Mouse (Mus musculus): Measurements from ENCODE around the gene Nlrp6.
"Not testable (repeated sequence)": the region's sequence is repeated elsewhere in the genome, so short reads cannot be mapped to it uniquely, and the experiment has no call there.

Gene Nlrp6

GRCm38 (mm10) chr7:140949255-140949654, 28.6 kb downstream of the Nlrp6 start:
- no peak for DNase-seq (ENCODE audit: extremely low read depth, low read depth, low spot score)

DNA sequence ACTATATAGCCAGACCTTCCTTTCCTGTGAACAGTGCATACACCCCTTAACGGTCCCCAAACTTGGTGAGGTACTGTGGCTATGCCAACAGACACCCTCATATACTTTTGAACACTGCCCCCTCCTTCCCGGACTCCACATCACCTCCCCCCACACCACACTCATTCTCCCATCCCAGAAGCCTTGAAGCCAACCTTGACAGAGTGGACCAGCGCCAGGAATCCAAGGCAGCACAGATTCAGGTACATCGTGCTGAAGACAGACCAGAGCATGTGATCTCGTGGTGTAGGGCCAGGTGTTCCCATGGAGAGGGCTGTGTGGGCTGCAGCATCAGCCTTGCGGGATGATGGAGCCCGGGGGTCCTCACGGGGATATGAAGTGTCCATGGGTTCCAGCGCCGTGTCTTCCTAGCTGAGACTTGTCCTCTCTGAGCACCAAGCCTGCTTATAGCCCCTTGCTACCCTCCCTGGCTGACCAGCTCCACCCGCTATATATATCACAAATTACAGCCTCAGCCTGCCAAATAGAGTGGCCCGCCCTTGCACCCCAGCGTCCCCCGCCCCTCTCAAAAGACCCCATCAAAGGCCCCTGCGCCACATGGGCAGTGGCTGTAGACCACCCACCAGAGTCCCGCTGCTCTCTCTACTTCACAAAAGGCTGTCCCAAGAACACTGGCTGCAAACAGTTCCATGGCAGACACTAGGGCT, 29.3 kb downstream of the Nlrp6 start, which contains the start of gene Ifitm5:
Gene Ifitm5 (minus strand): TSS at position 468 of the 707 bp plus-strand sequence.
- no peak for DNase-seq (ENCODE audit: extremely low read depth, low read depth, low spot score)

DNA sequence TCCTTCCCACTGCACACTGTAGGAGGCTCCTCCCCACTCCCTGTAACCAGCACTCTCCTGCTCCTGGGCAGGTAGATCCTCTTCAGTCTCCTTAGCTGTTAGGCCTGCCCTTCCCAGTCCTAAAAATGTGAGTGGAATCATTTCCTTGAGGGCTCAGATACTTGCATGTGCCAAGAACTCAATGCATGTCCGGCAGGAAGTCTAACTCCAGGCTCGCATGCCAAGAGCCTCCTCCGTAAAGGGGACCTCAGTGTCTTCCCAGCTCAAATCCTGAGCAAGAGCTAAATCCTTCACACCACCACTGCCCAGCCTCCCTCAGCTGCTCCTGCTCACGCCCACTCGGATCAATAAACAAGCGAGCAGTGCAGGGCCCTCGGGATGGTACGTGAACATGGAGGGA, 30.3 kb downstream of the Nlrp6 start:
- DNase-seq (ENCODE audit: extremely low read depth, low read depth, low spot score): no peak

DNA sequence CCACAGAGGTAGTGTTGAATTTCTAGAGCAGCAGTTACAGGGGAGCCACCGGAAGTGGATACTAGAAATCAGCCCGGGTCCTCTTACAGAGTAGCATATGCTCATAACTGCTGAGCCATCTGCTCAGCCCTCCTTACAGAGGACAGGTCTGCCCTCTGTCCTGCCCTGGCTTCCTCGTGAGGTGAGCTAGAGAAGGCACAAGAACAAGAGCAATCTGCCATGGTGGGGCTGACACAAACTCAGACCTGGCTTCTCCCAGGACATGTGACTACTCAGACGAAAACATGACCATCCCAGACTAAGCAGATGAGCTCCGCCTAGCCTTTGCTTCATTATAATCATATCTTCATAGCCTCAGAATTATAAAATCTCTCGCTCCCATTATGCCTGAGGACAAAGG, 31.1 kb downstream of the Nlrp6 start:
- DNase-seq (ENCODE audit: extremely low read depth, low read depth, low spot score): no peak

- DNase-seq (ENCODE audit: extremely low read depth, low read depth, low spot score): no peak
These were observed 31.7 kb downstream of the Nlrp6 start for GRCm38 (mm10) chr7:140952441-140952840.

DNA sequence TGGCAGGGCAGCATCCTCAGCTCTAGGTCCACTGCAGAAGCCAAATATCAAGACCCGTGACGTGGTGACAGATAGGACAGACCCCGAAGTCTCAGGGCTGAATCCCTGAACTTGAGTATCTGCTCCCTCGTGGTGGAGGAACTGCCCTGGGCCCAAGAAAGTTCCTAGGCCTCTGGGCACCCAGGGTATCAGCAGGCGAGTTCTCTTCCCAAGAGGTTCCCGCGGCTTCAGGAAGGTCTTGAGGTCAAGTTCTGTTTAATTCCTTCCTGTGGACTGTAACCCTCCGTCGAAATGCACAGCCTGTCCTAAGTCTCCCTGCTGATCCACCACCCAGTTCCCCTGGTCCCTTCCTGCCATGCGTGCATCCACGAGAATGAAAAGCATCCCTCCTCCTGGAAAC, 32.4 kb downstream of the Nlrp6 start:
- no peak for DNase-seq (ENCODE audit: extremely low read depth, low read depth, low spot score)

GRCm38 (mm10) chr7:140953800-140954732, 33.4 kb downstream of the Nlrp6 start:
- no peak for DNase-seq (ENCODE audit: extremely low read depth, low read depth, low spot score)

- no peak for DNase-seq (ENCODE audit: extremely low read depth, low read depth, low spot score)
These were observed 34.0 kb downstream of the Nlrp6 start for GRCm38 (mm10) chr7:140954733-140955071.

- DNase-seq (ENCODE audit: extremely low read depth, low read depth, low spot score): no peak
These were observed 34.6 kb downstream of the Nlrp6 start for GRCm38 (mm10) chr7:140955342-140955741.

DNA sequence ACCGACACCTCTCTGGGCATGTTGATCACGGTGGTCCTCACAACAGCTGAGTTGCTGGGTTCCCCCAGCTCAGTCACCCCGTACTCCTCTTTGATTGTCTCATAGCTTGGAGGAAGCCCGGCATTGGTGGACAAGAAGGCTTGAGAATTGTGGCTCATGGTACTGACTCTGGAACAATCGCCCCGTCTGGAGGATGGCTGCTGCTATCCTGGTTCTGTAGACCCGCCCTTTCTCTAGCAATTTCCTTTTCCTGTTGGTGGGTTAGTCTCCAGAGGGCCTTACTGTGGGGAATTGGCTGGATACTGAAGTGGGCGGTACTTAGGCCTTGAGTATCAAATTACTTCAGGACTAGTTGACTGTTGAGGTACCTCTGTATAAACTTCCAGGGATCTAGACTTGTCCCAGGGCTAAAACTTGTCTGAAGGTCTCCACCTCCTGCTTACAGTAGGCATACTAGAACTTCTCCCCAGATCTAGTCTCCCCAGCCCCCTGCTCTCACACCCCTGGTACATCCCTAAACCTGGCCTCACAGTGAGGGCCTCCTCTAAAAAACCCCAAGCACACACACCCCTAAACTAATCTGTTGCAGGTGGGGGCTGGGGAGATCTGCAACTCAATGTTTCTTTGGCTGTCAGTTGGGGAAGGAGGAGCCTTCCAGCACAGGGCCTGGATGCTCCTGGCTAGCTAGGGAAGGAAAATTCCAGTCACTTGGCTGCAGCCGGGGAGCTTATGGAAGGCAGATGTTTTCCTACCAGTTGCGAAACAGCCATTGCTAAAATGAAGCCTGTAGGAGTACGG, 35.3 kb downstream of the Nlrp6 start, which contains the start of the genes Gm45717 and Ifitm2:
Gene Gm45717 (minus strand): TSS at position 180 of the 798 bp plus-strand sequence.
Gene Ifitm2 (minus strand): TSS at position 230 of the 798 bp plus-strand sequence.
- peak; percentile 95 for DNase-seq (ENCODE audit: extremely low read depth, low read depth, low spot score)

DNA sequence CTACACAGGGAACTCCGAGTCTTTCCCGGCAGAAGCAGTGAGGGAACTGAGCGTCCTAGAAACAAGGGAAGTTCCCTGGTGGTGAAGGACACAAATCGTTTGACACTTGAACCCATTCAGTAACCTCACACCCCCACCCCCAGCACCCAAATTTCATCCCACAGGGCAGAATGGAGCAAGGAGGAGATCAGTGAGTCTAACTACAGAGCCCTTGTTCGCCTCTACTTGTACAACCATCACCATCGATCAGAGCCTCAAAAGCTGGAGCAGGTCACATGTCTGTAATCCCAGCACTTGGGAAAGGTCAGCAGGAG, 35.8 kb downstream of the Nlrp6 start:
- DNase-seq (ENCODE audit: extremely low read depth, low read depth, low spot score): no peak

- no peak for DNase-seq (ENCODE audit: extremely low read depth, low read depth, low spot score)
These were observed 38.6 kb downstream of the Nlrp6 start for GRCm38 (mm10) chr7:140959181-140959901.

- DNase-seq (ENCODE audit: extremely low read depth, low read depth, low spot score): no peak
These were observed 39.3 kb downstream of the Nlrp6 start for GRCm38 (mm10) chr7:140960026-140960425.

- no peak for DNase-seq (ENCODE audit: extremely low read depth, low read depth, low spot score)
These were observed 40.7 kb downstream of the Nlrp6 start for GRCm38 (mm10) chr7:140961416-140961815.

DNA sequence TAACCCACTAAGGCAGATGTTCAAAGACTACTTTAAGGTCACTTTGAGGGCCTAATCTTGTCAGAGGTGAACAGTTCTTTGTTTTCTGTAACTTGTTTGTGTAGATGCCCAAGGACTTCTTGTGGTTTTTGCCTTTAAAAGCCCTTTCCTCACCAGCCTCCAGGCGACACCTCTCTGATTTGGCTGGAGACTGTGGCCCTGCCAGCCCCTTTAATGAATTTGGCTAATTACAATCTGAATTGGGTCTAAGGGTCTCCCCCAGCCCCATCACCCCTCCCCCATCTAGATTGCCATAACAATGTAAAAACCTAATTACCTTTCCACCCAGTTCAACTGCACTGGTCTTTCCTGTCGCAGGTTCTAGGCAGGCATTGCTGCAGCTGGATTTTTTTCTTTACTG, 42.0 kb downstream of the Nlrp6 start:
- DNase-seq (ENCODE audit: extremely low read depth, low read depth, low spot score): no peak

GRCm38 (mm10) chr7:140966921-140967320, 46.2 kb downstream of the Nlrp6 start, which contains the start of gene Ifitm1:
Gene Ifitm1, plus strand, starts transcription at chr7:140967221.
- no peak for DNase-seq (ENCODE audit: extremely low read depth, low read depth, low spot score)

- no peak for DNase-seq (ENCODE audit: extremely low read depth, low read depth, low spot score)
These were observed 47.3 kb downstream of the Nlrp6 start for GRCm38 (mm10) chr7:140967862-140968591.

- not testable (repeated sequence) for DNase-seq (ENCODE audit: extremely low read depth, low read depth, low spot score)
These were observed 48.0 kb downstream of the Nlrp6 start for GRCm38 (mm10) chr7:140968710-140969109.

DNA sequence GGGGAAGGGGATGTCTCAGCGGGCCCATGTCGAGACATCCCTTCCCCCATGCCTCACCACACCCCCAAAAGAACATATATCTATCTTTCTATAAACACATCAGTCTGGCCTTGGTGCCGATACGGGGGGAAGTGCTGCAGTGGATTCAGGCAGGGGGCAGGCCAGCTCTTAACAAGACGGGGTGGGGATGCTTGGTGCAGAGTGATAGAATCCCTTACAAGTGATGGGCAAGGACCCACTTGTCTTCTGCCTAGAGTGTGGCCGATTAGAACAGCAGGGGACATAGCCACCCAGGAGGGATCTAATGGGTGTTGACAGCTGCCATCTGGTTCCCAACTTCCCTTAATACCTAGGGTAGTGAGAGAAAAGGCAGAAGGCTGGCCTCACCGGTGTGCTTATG, 50.2 kb downstream of the Nlrp6 start:
- no peak for DNase-seq (ENCODE audit: extremely low read depth, low read depth, low spot score)

Data from fat pad, adult 2 months (tissue).